31 mouse cellular contexts compared by ENCODE assay signal in the genomic region with DNA sequence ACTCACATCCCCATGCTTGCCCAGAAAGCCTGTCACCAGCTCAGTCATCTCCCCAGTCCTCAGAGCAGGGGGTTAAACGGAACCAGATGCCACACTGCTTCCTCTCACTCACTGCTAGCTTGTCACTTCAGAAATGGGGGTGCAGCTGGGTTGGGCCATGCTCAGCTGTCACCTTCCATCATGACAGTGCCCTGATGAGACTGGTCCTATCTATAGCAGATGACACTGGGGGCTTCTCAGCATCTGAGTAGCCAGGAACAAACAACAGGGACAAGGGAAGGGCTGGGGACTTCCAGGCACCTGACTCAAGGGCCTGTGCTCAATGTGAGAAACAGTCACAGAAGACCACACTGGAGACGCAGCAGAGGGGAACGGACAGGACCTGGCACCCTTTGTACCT.
DNase-seq lines count a peak whose midpoint lies in the region; ATAC-seq and TF ChIP-seq lines count a peak whose summit lies in the region.
"Had no signal": no experiment of that assay in that cellular context is flagged by ENCODE, and none has a peak within 500 bp of the region (broad histone marks: within the 10 kb centered on the region; RNA-seq: fewer than 3 reads in every experiment).

No protein-coding gene starts in this region.

- no peak overlapping the region for H3K27ac ChIP-seq in stomach, postnatal 0 days (replicated peaks)
- H3K27ac ChIP-seq: embryonic facial prominence, embryonic 12.5 days; heart, adult 2 months; hindbrain, embryonic 15.5 days; kidney, embryonic 15.5 days; left cerebral cortex, adult 2 months; liver, embryonic 13.5 days; lung, embryonic 15.5 days; neural tube, embryonic 12.5 days had no signal

- TF ChIP-seq EP300 in stomach, postnatal 0 days (optimal IDR thresholded peaks at IDR 0.05) = no peak

- DNase-seq in A20 (ENCODE audit: low read depth, low spot score) = peak; percentile 66
- DNase-seq in thymus, postnatal 0 days (ENCODE audit: low spot score) = peak; percentile 54
- DNase-seq in thymus, postnatal 4 days = peak; percentile 37
- DNase-seq in left cerebral cortex, postnatal 4 days = no peak
- no peak for DNase-seq in stomach, postnatal 0 days (ENCODE audit: low spot score)
- DNase-seq in left cerebral cortex, postnatal 36 days (ENCODE audit: low spot score in 2 of 2) = no peak
- DNase-seq: adrenal gland, postnatal 14 days; B cell, adult 2 months; cerebellum, adult 11 months; cerebellum, adult 9-10 months; cerebellum, postnatal 36 days; embryo, embryonic 11 days; gastrocnemius, postnatal 25 days; heart, adult 2 months; kidney, adult 11 months; kidney, postnatal 25 days; liver, embryonic 13.5 days had no signal

- H3K4me1 ChIP-seq in stomach, postnatal 0 days (replicated peaks; ENCODE audit: control insufficient read depth, insufficient read depth) = no peaks in the 10 kb centered on the region

- no peak overlapping the region for H3K4me2 ChIP-seq in stomach, postnatal 0 days (replicated peaks; ENCODE audit: low read depth)
- H3K4me2 ChIP-seq: embryonic facial prominence, embryonic 12.5 days; heart, embryonic 12.5 days; hindbrain, embryonic 15.5 days; kidney, embryonic 15.5 days; liver, embryonic 13.5 days; lung, embryonic 15.5 days; midbrain, embryonic 11.5 days; neural tube, embryonic 12.5 days had no signal

- no peaks in the 10 kb centered on the region for H3K9me3 ChIP-seq in stomach, postnatal 0 days (ENCODE audit: control insufficient read depth, low read length)
- H3K9me3 ChIP-seq: embryonic facial prominence, embryonic 12.5 days; G1E; heart, embryonic 12.5 days; hindbrain, embryonic 15.5 days; kidney, embryonic 15.5 days; liver, embryonic 13.5 days; lung, embryonic 15.5 days; neural tube, embryonic 12.5 days had no signal

- no peak for TF ChIP-seq CTCF in stomach, postnatal 0 days (IDR thresholded peaks at IDR 0.05; ENCODE audit: low read depth)

- H3K4me3 ChIP-seq in stomach, postnatal 0 days (ENCODE audit: low read depth, low read length) = no peak overlapping the region
- H3K4me3 ChIP-seq: embryonic facial prominence, embryonic 12.5 days; heart, adult 2 months; heart, embryonic 12.5 days; hindbrain, embryonic 15.5 days; kidney, embryonic 15.5 days; left cerebral cortex, adult 2 months; liver, embryonic 13.5 days; lung, embryonic 15.5 days; neural tube, embryonic 12.5 days had no signal

- intact Hi-C loops in left cerebral cortex, postnatal 4 days (cut with DNase I) = no loop called here
- intact Hi-C loops in left cerebral cortex, postnatal 36 days (cut with DNase I) = no loop called here

- WGBS in stomach, postnatal 0 days = 80% methylated on average over 3 of the region's 3 CpGs

- H3K27me3 ChIP-seq in stomach, postnatal 0 days (ENCODE audit: control insufficient read depth, insufficient read depth, low read length) = no peaks in the 10 kb centered on the region
- H3K27me3 ChIP-seq: embryonic facial prominence, embryonic 12.5 days; hindbrain, embryonic 15.5 days; kidney, embryonic 15.5 days; liver, embryonic 13.5 days; lung, embryonic 15.5 days; neural tube, embryonic 12.5 days; Patski had no signal

- no peak overlapping the region for H3K9ac ChIP-seq in stomach, postnatal 0 days (ENCODE audit: low read length)
- H3K9ac ChIP-seq: embryonic facial prominence, embryonic 12.5 days; heart, embryonic 12.5 days; hindbrain, embryonic 15.5 days; kidney, embryonic 15.5 days; liver, embryonic 13.5 days; lung, embryonic 15.5 days had no signal

- ATAC-seq in common myeloid progenitor, adult 5-6 weeks (replicated peaks; ENCODE audit: low read depth, poor library complexity, severe bottlenecking) = peak; percentile 34; the same call in 1 of the 2 replicates
- ATAC-seq in stomach, postnatal 0 days (ENCODE audit: low FRiP score, low TSS enrichment) = no peak
- ATAC-seq: forebrain, embryonic 14.5 days; inflammation-experienced regulatory T-cells, adult 6 months; midbrain, embryonic 16.5 days; Patski had no signal

- H3K36me3 ChIP-seq in stomach, postnatal 0 days (ENCODE audit: control insufficient read depth, insufficient read depth, low read length) = no peaks in the 10 kb centered on the region
- H3K36me3 ChIP-seq: embryonic facial prominence, embryonic 12.5 days; G1E; heart, embryonic 12.5 days; hindbrain, embryonic 15.5 days; kidney, embryonic 15.5 days; liver, embryonic 13.5 days; lung, embryonic 15.5 days; neural tube, embryonic 12.5 days had no signal

Comparison
In these comparisons a context has a peak if more than half of its experiments do, and no peak if none do; other contexts are left out.
1. DNase-seq: peak in A20 (single experiment), thymus, postnatal 0 days (single experiment) and thymus, postnatal 4 days (single experiment); none in left cerebral cortex, postnatal 4 days (single experiment), stomach, postnatal 0 days (single experiment) and left cerebral cortex, postnatal 36 days (0 of 2).